Mouse (Mus musculus) testis, adult 2 months (tissue): Measurements from ENCODE around the gene Bri3bp.

ENCODE experiments used
- CTCF ChIP-seq: fragments of 200-500 bp; IDR thresholded peaks from 2 replicates; pipeline ENCODE4 v1.5.1; 2012; ENCODE audit warnings: low read depth, mild to moderate bottlenecking, inconsistent platforms, low read length, moderate library complexity; ENCODE audit not compliant: control insufficient read depth, insufficient read depth, insufficient replicate concordance
- POLR2A ChIP-seq: fragments of 200-500 bp; IDR thresholded peaks from 2 replicates; pipeline ENCODE4 v1.6.1; 2012; ENCODE audit warnings: low read depth, mild to moderate bottlenecking, inconsistent platforms, low read length, moderate library complexity; ENCODE audit not compliant: control insufficient read depth

- TF ChIP-seq CTCF: no peak
- TF ChIP-seq POLR2A: no peak
Measured at GRCm38 (mm10) chr5:125407910-125408575, 33.3 kb upstream of the Bri3bp start.
